Mouse (Mus musculus): ENCODE data around the gene Nutf2-ps1.

GRCm38 (mm10) chr19:53565565-53566277 is 23.1 kb downstream of the Nutf2-ps1 start:
- TF ChIP-seq POLR2A (IDR thresholded peaks at IDR 0.05; ENCODE audit: control insufficient read depth, low read depth, low read length) (no peak), CTCF (IDR thresholded peaks at IDR 0.05; ENCODE audit: control insufficient read depth, insufficient read depth, insufficient replicate concordance, low read depth, low read length) (no peak)

Data from testis, adult 2 months (tissue).